Mouse (Mus musculus) midbrain, embryonic 10.5 days (tissue): ENCODE data around the gene Atp6v0e. TPM values are rescaled to one million over a fixed set of nuclear protein-coding genes. Genes with fewer than 3 reads are reported as not detected.
A peak's percentile ranks its signal among the peaks of the same experiment; 100 is the strongest.

ENCODE experiments used
- DNase-seq: peaks from one replicate; pipeline ENCODE4 v3.0.0-alpha.2; 2017; ENCODE audit warnings: low spot score
- H3K27ac ChIP-seq: fragments of 300-500 bp; sonication (generic); replicated peaks from 2 replicates; pipeline ENCODE4 v1.5.1; 2016; ENCODE audit warnings: mild to moderate bottlenecking
- H3K27me3 ChIP-seq: fragments of 300-500 bp; sonication (generic); 2 replicates; pipeline ENCODE4 v1.6.1; 2016; ENCODE audit warnings: low read depth, mild to moderate bottlenecking; ENCODE audit not compliant: poor library complexity, severe bottlenecking
- H3K36me3 ChIP-seq: fragments of 300-500 bp; sonication (generic); 2 replicates; pipeline ENCODE4 v1.6.1; 2016; ENCODE audit warnings: mild to moderate bottlenecking, moderate library complexity
- H3K4me1 ChIP-seq: fragments of 300-500 bp; sonication (generic); 2 replicates; pipeline ENCODE4 v1.6.1; 2016
- H3K4me3 ChIP-seq: fragments of 300-500 bp; sonication (generic); 2 replicates; pipeline ENCODE4 v1.5.1; 2016; ENCODE audit warnings: mild to moderate bottlenecking, moderate library complexity
- H3K9me3 ChIP-seq: fragments of 300-500 bp; sonication (generic); replicated peaks from 2 replicates; pipeline ENCODE4 v1.6.1; 2016; ENCODE audit warnings: mild to moderate bottlenecking
- WGBS: fragments of 180-500 bp; shearing (Covaris S2); methylation state at CpG from one replicate; pipeline ENCODE4 v1.1.7; 2016; 5-methylcytosine and 5-hydroxymethylcytosine counted together
- polyA plus RNA-seq: library from polyadenylated mRNA; unstranded; fragments of >200 nt; fragmentation: Nextera tagmentation; extraction: Ambion mirVana; gene quantifications from 2 replicates; pipeline ENCODE4 v1.2.1, GENCODE M21; 2016

The Atp6v0e gene
- polyA plus RNA-seq, 1 experiment from 2014 or later = 122 TPM

DNA sequence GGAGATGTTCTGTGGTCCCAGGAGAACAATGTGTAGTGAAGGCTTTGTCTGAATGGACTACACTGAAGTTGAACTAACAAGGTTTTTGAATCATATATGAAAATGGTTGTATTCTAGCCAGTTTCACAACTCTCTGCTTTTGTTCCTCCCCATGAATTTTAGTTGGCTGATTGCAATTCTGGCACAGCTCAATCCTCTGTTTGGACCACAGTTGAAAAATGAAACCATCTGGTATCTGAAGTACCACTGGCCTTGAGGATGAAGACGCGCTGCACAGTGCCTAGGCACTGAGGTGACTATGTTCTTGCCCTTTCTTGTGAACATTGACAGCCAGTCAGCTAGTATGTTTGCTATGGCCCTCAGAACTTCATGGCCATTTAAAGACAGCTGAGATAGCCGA is 32.2 kb downstream of the Atp6v0e start:
- Histone ChIP-seq H3K4me3 (no peak overlapping the region), H3K36me3 (peaks cover 42% of the 10 kb centered on the region), H3K9me3 (no peaks in the 10 kb centered on the region), H3K27me3 (no peaks in the 10 kb centered on the region), H3K27ac (no peak overlapping the region), H3K4me1 (no peaks in the 10 kb centered on the region)
- no peak for DNase-seq
- WGBS = 96% methylated on average over 3 of the region's 3 CpGs

GRCm38 (mm10) chr17:26698846-26699245 is 35.8 kb downstream of the Atp6v0e start:
- no peaks in the 10 kb centered on the region for H3K27me3 ChIP-seq
- H3K27ac ChIP-seq = no peak overlapping the region
- no peak for DNase-seq
- 88% methylated on average over 5 of the region's 5 CpGs for WGBS
- peaks cover 49% of the 10 kb centered on the region for H3K36me3 ChIP-seq
- no peaks in the 10 kb centered on the region for H3K9me3 ChIP-seq
- H3K4me1 ChIP-seq = no peaks in the 10 kb centered on the region
- H3K4me3 ChIP-seq = no peak overlapping the region

GRCm38 (mm10) chr17:26699819-26700616 is 37.0 kb downstream of the Atp6v0e start:
- DNase-seq = no peak
- H3K4me1 ChIP-seq = no peaks in the 10 kb centered on the region
- H3K27ac ChIP-seq = no peak overlapping the region
- no peaks in the 10 kb centered on the region for H3K9me3 ChIP-seq
- 94% methylated on average over 10 of the region's 10 CpGs for WGBS
- no peaks in the 10 kb centered on the region for H3K27me3 ChIP-seq
- H3K4me3 ChIP-seq = no peak overlapping the region
- peaks cover 49% of the 10 kb centered on the region for H3K36me3 ChIP-seq

DNA sequence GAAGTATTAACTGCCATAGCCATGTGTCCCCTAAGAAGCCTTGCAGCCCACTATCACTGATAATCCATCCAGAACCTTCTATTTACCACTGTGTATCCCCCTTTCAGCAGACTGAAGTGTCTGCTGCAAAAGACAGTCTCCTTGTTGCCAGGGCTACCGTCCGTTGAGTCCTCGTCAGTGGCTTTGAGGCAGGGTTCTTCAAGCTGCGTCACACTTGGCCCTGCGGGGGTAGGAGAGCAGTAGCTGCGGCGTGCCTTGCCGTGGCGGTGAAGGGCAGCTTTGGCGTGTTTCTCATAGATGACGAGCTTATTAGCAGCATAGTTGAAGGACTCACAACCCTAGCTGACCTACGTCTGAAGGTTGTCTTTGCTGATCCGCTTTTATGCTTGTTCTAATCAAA is 38.5 kb downstream of the Atp6v0e start:
- Histone ChIP-seq H3K27me3 (no peaks in the 10 kb centered on the region), H3K36me3 (peaks cover 41% of the 10 kb centered on the region), H3K27ac (no peak overlapping the region), H3K4me1 (no peaks in the 10 kb centered on the region), H3K9me3 (no peaks in the 10 kb centered on the region), H3K4me3 (no peak overlapping the region)
- 87% methylated on average over 13 of the region's 13 CpGs for WGBS
- DNase-seq = no peak

DNA sequence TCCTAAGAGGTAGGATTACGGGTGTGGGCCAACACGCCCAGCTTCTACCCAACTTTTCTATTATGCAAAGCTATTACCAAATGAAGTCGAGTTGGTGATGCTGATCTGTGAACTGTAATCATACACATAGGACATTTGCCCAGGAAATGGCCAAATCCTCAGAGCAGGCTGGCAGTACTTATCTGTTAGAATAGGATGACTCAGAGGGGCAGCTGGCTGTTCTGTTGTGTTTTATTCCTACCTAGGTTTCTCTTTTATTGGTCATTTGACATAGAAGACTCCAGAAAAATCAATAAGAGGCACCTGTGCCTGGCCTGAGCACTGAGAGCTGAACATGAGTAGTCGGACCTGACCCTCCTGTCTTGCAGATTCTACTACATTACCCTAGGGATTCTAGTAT is 39.6 kb downstream of the Atp6v0e start:
- H3K36me3 ChIP-seq = peaks cover 33% of the 10 kb centered on the region
- 84% methylated on average over 4 of the region's 4 CpGs for WGBS

DNA sequence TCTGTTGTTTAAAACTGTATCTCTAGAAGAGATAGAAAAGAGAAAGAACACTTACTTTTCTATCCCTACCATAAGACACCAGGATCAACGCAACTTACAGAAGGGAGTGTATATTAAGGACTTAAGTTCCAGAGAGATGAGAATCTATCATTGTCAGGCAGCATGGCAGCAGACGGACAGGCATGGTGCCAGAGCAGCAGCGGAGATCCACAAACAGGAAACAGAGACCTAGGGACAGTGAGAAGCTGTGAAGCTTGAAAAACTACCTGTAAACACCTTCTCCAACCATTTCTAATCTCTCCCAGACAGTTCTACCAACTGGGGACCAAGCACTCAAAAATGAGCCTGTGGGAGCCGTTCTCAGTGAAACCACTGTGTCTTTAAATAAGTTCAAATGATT is 40.6 kb downstream of the Atp6v0e start:
- no peak for DNase-seq
- Histone ChIP-seq H3K9me3 (no peaks in the 10 kb centered on the region), H3K36me3 (peaks cover 23% of the 10 kb centered on the region), H3K4me3 (no peak overlapping the region), H3K27ac (no peak overlapping the region), H3K27me3 (no peaks in the 10 kb centered on the region), H3K4me1 (no peaks in the 10 kb centered on the region)
- WGBS = 96% methylated on average over 4 of the region's 4 CpGs

More for the DNA sequence above, 39.6 kb downstream of the Atp6v0e start:
- Histone ChIP-seq H3K27ac (no peak overlapping the region), H3K27me3 (no peaks in the 10 kb centered on the region), H3K4me1 (no peaks in the 10 kb centered on the region), H3K4me3 (no peak overlapping the region), H3K9me3 (no peaks in the 10 kb centered on the region)
- DNase-seq = no peak

DNA sequence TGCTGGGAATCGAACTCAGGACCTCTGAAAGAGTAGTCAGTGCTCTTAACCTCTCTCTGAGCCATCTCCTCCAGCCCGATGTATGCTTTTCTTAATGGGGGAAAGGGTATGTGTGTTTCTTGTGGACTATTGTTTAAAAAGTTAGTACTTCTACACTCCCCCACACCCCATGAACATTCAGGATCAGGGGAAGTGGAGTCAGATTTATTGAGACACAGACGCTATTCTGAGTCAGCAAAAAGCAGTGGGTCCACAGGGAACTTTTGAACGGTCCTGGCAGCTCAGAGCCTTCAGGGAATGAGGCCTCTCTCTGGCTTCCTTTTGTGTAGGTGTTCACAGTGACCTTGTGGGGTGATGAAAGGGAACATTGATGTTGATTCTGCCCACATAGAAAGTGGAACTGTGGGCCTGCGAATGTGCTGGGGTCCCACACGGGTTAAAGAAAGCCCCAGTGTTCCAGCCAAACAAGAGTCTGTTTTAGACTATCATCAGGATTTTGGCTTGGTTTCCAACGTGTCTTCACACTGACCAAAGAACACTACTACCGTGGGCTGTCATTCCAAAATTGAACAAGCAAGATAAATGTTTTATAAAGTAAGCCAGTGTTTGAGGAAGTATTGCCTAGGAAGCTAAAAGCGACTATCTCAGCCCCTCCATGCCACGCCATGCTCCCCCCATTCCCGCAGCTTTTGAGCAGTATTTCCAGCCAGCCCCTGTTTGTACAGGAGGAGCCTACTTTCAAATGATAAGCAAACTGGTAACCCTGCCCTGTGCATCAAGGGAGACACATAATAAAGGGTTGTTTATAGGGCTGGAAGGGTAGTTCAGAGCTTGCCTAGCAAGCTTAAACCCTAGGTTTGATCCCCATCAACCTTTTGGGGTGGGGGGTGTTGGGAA is 42.7 kb downstream of the Atp6v0e start:
- H3K9me3 ChIP-seq = no peaks in the 10 kb centered on the region

DNA sequence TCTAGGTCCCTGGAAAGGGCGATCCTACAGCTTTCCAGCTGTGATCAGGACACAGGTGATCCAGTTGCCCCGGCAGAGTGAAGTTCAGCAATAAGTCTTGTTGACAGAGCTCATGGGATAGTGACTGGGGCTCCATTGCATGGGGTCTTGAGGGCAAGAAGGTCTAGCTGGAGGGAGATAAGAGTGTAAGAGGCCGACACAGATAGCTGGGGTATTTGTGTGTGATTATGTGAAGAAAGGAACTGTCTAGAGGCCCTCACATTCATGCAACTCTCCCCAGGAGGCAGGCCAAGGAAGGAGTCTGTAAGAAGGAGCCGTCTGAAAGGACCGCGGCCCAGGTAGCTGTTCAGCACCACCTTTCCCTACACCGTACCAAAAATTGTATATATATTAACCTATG is 44.0 kb downstream of the Atp6v0e start:
- Histone ChIP-seq H3K4me3 (no peak overlapping the region), H3K4me1 (no peaks in the 10 kb centered on the region), H3K36me3 (no peaks in the 10 kb centered on the region), H3K27ac (no peak overlapping the region), H3K27me3 (no peaks in the 10 kb centered on the region), H3K9me3 (no peaks in the 10 kb centered on the region)
- WGBS = 74% methylated on average over 7 of the region's 7 CpGs
- DNase-seq = no peak

More for the DNA sequence above, 42.7 kb downstream of the Atp6v0e start:
- Histone ChIP-seq H3K4me3 (no peak overlapping the region), H3K27ac (no peak overlapping the region), H3K27me3 (no peaks in the 10 kb centered on the region), H3K4me1 (no peaks in the 10 kb centered on the region), H3K36me3 (0 out of 2 replicates have a peak, but pooled peaks cover 4% of the 10 kb centered on the region)
- DNase-seq = no peak
- 85% methylated on average over 11 of the region's 11 CpGs for WGBS

- no peak for DNase-seq
- H3K9me3 ChIP-seq = no peaks in the 10 kb centered on the region
- H3K27me3 ChIP-seq = no peaks in the 10 kb centered on the region
- H3K27ac ChIP-seq = no peak overlapping the region
- no peaks in the 10 kb centered on the region for H3K36me3 ChIP-seq
- H3K4me1 ChIP-seq = no peaks in the 10 kb centered on the region
- H3K4me3 ChIP-seq = no peak overlapping the region
Measured at GRCm38 (mm10) chr17:26708499-26708898, 45.5 kb downstream of the Atp6v0e start.

DNA sequence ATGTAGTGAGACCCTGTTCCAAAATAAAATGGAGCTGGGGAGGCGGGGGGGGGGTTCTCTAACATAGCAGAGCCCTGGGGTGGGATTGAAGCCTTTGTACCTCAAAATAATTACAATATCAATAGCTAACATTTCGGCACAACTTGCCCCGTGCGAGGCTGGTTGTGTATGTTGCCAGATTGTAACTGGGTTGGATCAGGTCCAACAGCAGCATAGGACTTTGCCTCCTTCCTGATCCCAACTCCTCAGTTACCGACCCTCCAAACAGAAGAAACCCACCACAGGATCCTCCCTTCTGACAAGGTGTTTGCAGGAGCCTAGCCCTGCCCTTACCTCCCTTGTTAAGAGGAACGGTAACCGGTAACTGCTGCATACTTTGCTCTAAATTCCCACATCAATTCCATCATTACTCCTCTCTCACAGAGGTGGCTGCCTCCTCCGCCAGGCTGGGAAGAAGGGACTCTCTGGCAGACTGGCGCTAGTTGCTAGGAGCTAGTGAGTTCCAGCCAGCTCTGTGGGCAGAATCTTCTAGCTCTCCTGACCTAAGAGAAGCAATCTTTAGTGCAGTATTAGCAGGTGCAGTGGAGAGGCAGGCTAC is 46.1 kb downstream of the Atp6v0e start:
- Histone ChIP-seq H3K36me3 (no peaks in the 10 kb centered on the region), H3K4me3 (no peak overlapping the region), H3K27ac (no peak overlapping the region), H3K4me1 (no peaks in the 10 kb centered on the region), H3K27me3 (no peaks in the 10 kb centered on the region), H3K9me3 (no peaks in the 10 kb centered on the region)
- no peak for DNase-seq
- WGBS = 69% methylated on average over 9 of the region's 9 CpGs

GRCm38 (mm10) chr17:26710049-26710448 is 47.0 kb downstream of the Atp6v0e start:
- Histone ChIP-seq H3K9me3 (no peaks in the 10 kb centered on the region), H3K27ac (no peak overlapping the region), H3K4me1 (peaks cover 4% of the 10 kb centered on the region; the same call in 1 of the 2 replicates), H3K36me3 (no peaks in the 10 kb centered on the region), H3K4me3 (no peak overlapping the region), H3K27me3 (no peaks in the 10 kb centered on the region)
- no peak for DNase-seq
- WGBS = 66% methylated on average over 6 of the region's 6 CpGs

DNA sequence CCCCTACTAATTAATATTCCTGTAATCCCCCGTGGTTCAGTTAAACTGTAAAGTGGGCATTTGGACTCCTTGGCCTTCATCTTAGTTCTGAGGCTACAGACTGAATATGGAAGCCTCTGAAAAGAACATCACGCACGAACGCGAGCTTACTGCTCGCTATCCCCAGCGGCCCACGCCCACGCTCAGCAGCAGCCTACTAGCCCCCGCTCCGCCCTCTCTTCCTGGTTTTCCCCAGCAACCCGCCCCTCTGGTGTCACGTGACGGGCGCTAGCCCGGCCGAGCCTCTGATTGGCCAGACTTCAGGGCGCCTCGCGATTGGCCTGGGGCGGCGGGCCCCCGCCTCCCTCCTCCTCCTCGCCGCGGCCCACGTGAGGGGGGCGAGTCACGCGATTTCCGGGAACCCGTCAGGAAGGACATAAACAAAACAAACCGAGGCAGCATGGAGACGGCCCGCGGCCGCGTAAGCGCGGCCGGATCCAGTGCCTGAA is 52.3 kb downstream of the Atp6v0e start, which contains the start of gene Crebrf:
TSS of gene Crebrf (plus strand) at position 380 of the 488 bp plus-strand sequence.
- no peaks in the 10 kb centered on the region for H3K36me3 ChIP-seq
- peak within 1 kb of the TSS; percentile 80 for H3K4me3 ChIP-seq
- peak; percentile 99 for DNase-seq
- peaks cover 10% of the 10 kb centered on the region for H3K4me1 ChIP-seq
- peak within 1 kb of the TSS; percentile 90 for H3K27ac ChIP-seq
- H3K27me3 ChIP-seq = no peaks in the 10 kb centered on the region
- no peaks in the 10 kb centered on the region for H3K9me3 ChIP-seq
- WGBS = under 1% methylated on average over 41 of the region's 41 CpGs
